Mouse (Mus musculus) bone marrow, adult 2 months (tissue): ENCODE measurements at regions not wholly inside any gene's neighbourhood (a gene's known extent, or its start where the extent isn't known, plus 50 kb on each side); places are given as distances from the start of the nearest gene placed in this dataset.

ENCODE experiments used
- CTCF ChIP-seq: fragments of 200-500 bp; IDR thresholded peaks from 2 replicates; pipeline ENCODE4 v1.5.1; 2011; ENCODE audit warnings: low read length, control low read depth; ENCODE audit not compliant: control insufficient read depth, insufficient read depth
- POLR2A ChIP-seq: fragments of 200-500 bp; IDR thresholded peaks from 2 replicates; pipeline ENCODE4 v1.6.1; 2011; ENCODE audit warnings: low read depth, mild to moderate bottlenecking, control low read depth, low read length, borderline replicate concordance; ENCODE audit not compliant: control insufficient read depth

DNA sequence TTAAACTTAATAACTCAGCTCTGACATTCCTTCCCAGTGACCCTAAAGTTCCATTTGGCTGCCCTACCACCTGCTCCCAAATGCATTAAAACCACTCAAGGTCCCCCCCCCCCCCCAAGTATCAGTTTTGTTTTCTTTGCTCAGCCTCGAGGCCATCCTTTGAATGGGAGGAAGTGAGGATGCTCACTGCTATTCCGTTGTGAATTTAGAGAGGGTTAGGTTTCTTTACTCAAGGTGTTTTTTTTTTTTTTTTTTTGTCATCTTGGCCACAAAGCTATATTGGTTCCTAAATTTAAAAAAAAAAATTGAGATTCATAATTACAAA lies 168.8 kb upstream of the Arrdc4 start:
- no peak for TF ChIP-seq POLR2A
- no peak for TF ChIP-seq CTCF
